Mouse (Mus musculus) liver, adult 2 months (tissue): ENCODE data around the gene Smco2. TPM values are rescaled to one million over a fixed set of nuclear protein-coding genes. Genes with fewer than 3 reads are reported as not detected.

Experiments used
- DNase-seq: peaks from one replicate; pipeline ENCODE4 v3.0.0-alpha.2; 2011; ENCODE audit warnings: low read depth, low spot score; ENCODE audit errors: extremely low read depth
- H3K27ac ChIP-seq: fragments of 200-500 bp; replicated peaks from 2 replicates; pipeline ENCODE4 v1.5.1; 2012; ENCODE audit warnings: low read depth, mild to moderate bottlenecking, control low read depth, inconsistent platforms, low read length; ENCODE audit not compliant: insufficient read depth
- H3K27me3 ChIP-seq: fragments of 200-500 bp; 2 replicates; pipeline ENCODE4 v1.6.1; 2012; ENCODE audit warnings: mild to moderate bottlenecking, moderate library complexity, low read length, inconsistent platforms; ENCODE audit not compliant: control insufficient read depth, insufficient read depth
- H3K36me3 ChIP-seq: fragments of 200-500 bp; 2 replicates; pipeline ENCODE4 v1.6.1; 2012; ENCODE audit warnings: low read length, inconsistent platforms; ENCODE audit not compliant: control insufficient read depth, insufficient read depth
- H3K4me1 ChIP-seq: fragments of 200-500 bp; 2 replicates; pipeline ENCODE4 v1.6.1; 2011; ENCODE audit warnings: low read length; ENCODE audit not compliant: control insufficient read depth, insufficient read depth
- H3K4me3 ChIP-seq: fragments of 200-500 bp; 2 replicates; pipeline ENCODE4 v1.5.1; 2011; ENCODE audit warnings: low read depth, mild to moderate bottlenecking, control low read depth, low read length, moderate library complexity; ENCODE audit not compliant: insufficient read depth
- H3K79me2 ChIP-seq: fragments of 200-500 bp; 2 replicates; pipeline ENCODE4 v1.6.1; 2012; ENCODE audit warnings: inconsistent platforms, mild to moderate bottlenecking, low read length, moderate library complexity; ENCODE audit not compliant: control insufficient read depth, insufficient read depth
- H3K9ac ChIP-seq: fragments of 200-500 bp; 2 replicates; pipeline ENCODE4 v1.6.1; 2012; ENCODE audit warnings: low read depth, mild to moderate bottlenecking, control low read depth, inconsistent platforms, low read length
- CTCF ChIP-seq: fragments of 200-500 bp; IDR thresholded peaks from 2 replicates; pipeline ENCODE4 v1.5.1; 2011; ENCODE audit warnings: low read depth, low read length, control low read depth
- POLR2A ChIP-seq: fragments of 200-500 bp; IDR thresholded peaks from 2 replicates; pipeline ENCODE4 v1.6.1; 2011; ENCODE audit warnings: low read length, control low read depth; ENCODE audit not compliant: insufficient read depth; ENCODE audit errors: extremely low read depth
- WGBS: fragments of 180-500 bp; shearing (Covaris S2); methylation state at CpG from one replicate; pipeline ENCODE4 v1.1.7; 2018; 5-methylcytosine and 5-hydroxymethylcytosine counted together
- polyA plus RNA-seq: library from polyadenylated mRNA; depleted of rRNA; stranded (reverse); fragments of >200 nt; gene quantifications from 2 replicates; pipeline ENCODE4 v1.2.3, GENCODE M21; 2012
- total RNA-seq: library from RNA; depleted of rRNA; stranded (reverse); fragments of >200 nt; gene quantifications from 2 replicates; pipeline ENCODE4 v1.2.3, GENCODE M21; 2014

Gene Smco2
- total and polyA plus RNA-seq, 2 experiments, result 0.06 TPM; not detected in 1

- Histone ChIP-seq H3K4me1 (peaks cover 13% of the 10 kb centered on the region), H3K4me3 (peak within 1 kb of the TSS; percentile 96), H3K27ac (peak within 1 kb of the TSS; percentile 86), H3K36me3 (peaks cover 2% of the 10 kb centered on the region; the same call in 1 of the 2 replicates), H3K27me3 (no peaks in the 10 kb centered on the region), H3K79me2 (peaks cover 9% of the 10 kb centered on the region; the same call in 1 of the 2 replicates), H3K9ac (peak within 1 kb of the TSS; percentile 98)
- TF ChIP-seq CTCF, result no peak
- peak; percentile 56 for TF ChIP-seq POLR2A
- DNase-seq, result peak; percentile 62
- under 1% methylated on average over 77 of the region's 80 CpGs for WGBS
Observed at GRCm38 (mm10) chr6:146887958-146888659, 38.2 kb downstream of the Smco2 start, which contains the start of gene Ppfibp1. Gene Ppfibp1 (plus strand): TSS chr6:146888487.

GRCm38 (mm10) chr6:146888660-146889490 is 39.0 kb downstream of the Smco2 start:
- peaks cover 9% of the 10 kb centered on the region; the same call in 1 of the 2 replicates for H3K79me2 ChIP-seq
- no peaks in the 10 kb centered on the region for H3K27me3 ChIP-seq
- TF ChIP-seq CTCF (no peak), POLR2A (no peak)
- DNase-seq, result no peak
- H3K4me1 ChIP-seq, result peaks cover 13% of the 10 kb centered on the region
- peak overlapping the region; percentile 93 for H3K4me3 ChIP-seq
- H3K36me3 ChIP-seq, result peaks cover 4% of the 10 kb centered on the region; the same call in 1 of the 2 replicates
- whole genome bisulfite sequencing, result 7% methylated on average over 26 of the region's 26 CpGs
- peak overlapping the region; percentile 86 for H3K27ac ChIP-seq
- peak overlapping the region; percentile 96 for H3K9ac ChIP-seq

DNA sequence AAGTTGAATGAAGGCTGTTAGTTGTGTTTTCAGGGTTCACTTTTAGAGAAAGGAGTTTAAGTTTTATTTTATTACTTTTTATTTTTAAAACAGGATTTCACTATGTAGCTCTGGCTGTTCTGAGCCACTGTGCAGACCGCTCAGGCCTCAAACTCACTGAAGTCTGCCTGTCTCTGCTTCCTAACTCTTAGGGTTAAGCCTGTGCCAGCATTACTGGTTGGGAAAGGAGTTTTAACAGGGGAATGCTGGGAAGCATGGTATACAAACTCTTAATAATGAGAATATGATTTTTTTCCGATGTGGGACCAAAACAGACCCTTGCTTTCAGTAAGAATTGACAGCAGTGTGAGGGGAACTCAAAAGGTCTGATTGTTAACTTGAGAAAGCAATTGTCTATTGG is 40.3 kb downstream of the Smco2 start:
- no peak for TF ChIP-seq CTCF
- no peak for TF ChIP-seq POLR2A
- H3K79me2 ChIP-seq, result peaks cover 9% of the 10 kb centered on the region; the same call in 1 of the 2 replicates
- H3K27ac ChIP-seq, result no peak overlapping the region
- H3K4me3 ChIP-seq, result no peak overlapping the region
- no peaks in the 10 kb centered on the region for H3K27me3 ChIP-seq
- H3K36me3 ChIP-seq, result peaks cover 4% of the 10 kb centered on the region; the same call in 1 of the 2 replicates
- peaks cover 13% of the 10 kb centered on the region for H3K4me1 ChIP-seq
- no peak for DNase-seq
- WGBS, result 80% methylated on average over 2 of the region's 2 CpGs
- H3K9ac ChIP-seq, result no peak overlapping the region

DNA sequence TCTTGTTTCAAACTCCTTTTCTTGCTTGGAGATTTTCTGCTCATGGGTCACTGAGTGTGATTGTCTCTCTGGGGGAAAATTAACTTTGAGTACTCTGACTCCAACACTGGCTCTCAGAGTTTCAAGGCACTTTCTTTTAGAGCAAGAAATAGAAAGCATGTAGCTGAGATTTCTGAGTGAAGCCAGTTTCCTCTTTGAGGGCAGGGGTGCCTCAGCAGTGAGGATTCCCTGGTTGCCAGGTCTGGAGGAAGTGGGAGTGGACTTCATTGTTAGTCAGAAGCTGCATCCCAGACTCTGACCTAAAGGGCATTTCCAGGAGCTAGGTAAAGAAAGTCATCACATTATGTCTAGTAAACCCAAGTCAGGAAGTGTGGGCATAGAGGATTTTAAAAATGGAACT is 40.7 kb downstream of the Smco2 start:
- Histone ChIP-seq H3K9ac (no peak overlapping the region; the same call in 1 of the 2 replicates), H3K27ac (no peak overlapping the region), H3K27me3 (no peaks in the 10 kb centered on the region), H3K4me1 (peaks cover 13% of the 10 kb centered on the region), H3K79me2 (peaks cover 9% of the 10 kb centered on the region; the same call in 1 of the 2 replicates), H3K4me3 (no peak overlapping the region), H3K36me3 (peaks cover 4% of the 10 kb centered on the region; the same call in 1 of the 2 replicates)
- DNase-seq, result no peak
- TF ChIP-seq CTCF (no peak), POLR2A (no peak)

DNA sequence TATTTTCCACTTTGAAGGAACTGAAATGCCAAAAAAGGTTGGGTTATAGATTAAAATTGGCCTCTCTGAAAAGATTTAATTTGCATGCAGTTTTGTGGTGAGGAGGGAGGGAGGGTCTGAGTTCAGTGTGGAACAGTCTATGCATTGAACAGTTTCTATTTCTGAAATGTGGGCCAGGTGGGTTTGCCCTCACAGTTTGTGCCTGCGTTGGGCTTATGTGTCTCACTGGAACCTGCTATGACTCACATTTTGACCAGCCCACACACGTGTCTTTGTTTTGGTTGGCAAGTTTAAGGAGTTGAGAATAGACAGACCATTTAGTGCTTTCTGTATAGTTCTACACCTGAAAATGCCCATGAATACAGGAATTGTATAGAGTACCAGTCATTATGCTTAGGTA is 44.0 kb downstream of the Smco2 start:
- H3K27ac ChIP-seq, result no peak overlapping the region
- H3K4me3 ChIP-seq, result no peak overlapping the region
- peaks cover 4% of the 10 kb centered on the region; the same call in 1 of the 2 replicates for H3K36me3 ChIP-seq
- no peak for DNase-seq
- 65% methylated on average over 2 of the region's 2 CpGs for WGBS
- H3K9ac ChIP-seq, result no peak overlapping the region
- H3K27me3 ChIP-seq, result no peaks in the 10 kb centered on the region
- H3K79me2 ChIP-seq, result peaks cover 5% of the 10 kb centered on the region; the same call in 1 of the 2 replicates
- H3K4me1 ChIP-seq, result peaks cover 13% of the 10 kb centered on the region
- TF ChIP-seq POLR2A, result no peak
- TF ChIP-seq CTCF, result no peak
